Mouse (Mus musculus) neural tube, embryonic 11.5 days (tissue): ENCODE results near the gene Gm10197. TPM values are rescaled to one million over a fixed set of nuclear protein-coding genes. Genes with fewer than 3 reads are reported as not detected.
A peak's percentile ranks its signal among the peaks of the same experiment; 100 is the strongest.

Experiments
- ATAC-seq: fragments of 200-750 bp; cut with Nextera tagmentation; 2 replicates; pipeline ENCODE4 v1.8.0; 2017; ENCODE audit warnings: moderate number of reproducible peaks, mild to moderate bottlenecking, moderate TSS enrichment, moderate library complexity; ENCODE audit not compliant: insufficient read depth, low FRiP score, low TSS enrichment
- DNase-seq: peaks from one replicate; pipeline ENCODE4 v3.0.0-alpha.2; 2015; ENCODE audit warnings: low spot score
- H3K27ac ChIP-seq: fragments of 300-500 bp; sonication (generic); 2 replicates; pipeline ENCODE4 v1.5.1; 2014; ENCODE audit warnings: low read depth, mild to moderate bottlenecking, low read length
- H3K27me3 ChIP-seq: fragments of 300-500 bp; sonication (generic); 2 replicates; pipeline ENCODE4 v1.6.1; 2014; ENCODE audit warnings: mild to moderate bottlenecking, low read length, mixed read lengths; ENCODE audit not compliant: control insufficient read depth, insufficient read depth
- H3K36me3 ChIP-seq: fragments of 300-500 bp; sonication (generic); 2 replicates; pipeline ENCODE4 v1.6.1; 2014; ENCODE audit warnings: mild to moderate bottlenecking, low read length, moderate library complexity, mixed read lengths; ENCODE audit not compliant: control insufficient read depth, insufficient read depth
- H3K4me1 ChIP-seq: fragments of 300-500 bp; sonication (generic); 2 replicates; pipeline ENCODE4 v1.6.1; 2014; ENCODE audit warnings: low read length, mixed read lengths; ENCODE audit not compliant: control insufficient read depth, insufficient read depth
- H3K4me2 ChIP-seq: fragments of 300-500 bp; sonication (generic); 2 replicates; pipeline ENCODE4 v1.6.1; 2014; ENCODE audit warnings: low read depth, mild to moderate bottlenecking, moderate library complexity
- H3K4me3 ChIP-seq: fragments of 300-500 bp; sonication (generic); 2 replicates; pipeline ENCODE4 v1.5.1; 2014; ENCODE audit warnings: low read depth, low read length
- H3K9ac ChIP-seq: fragments of 300-500 bp; sonication (generic); 2 replicates; pipeline ENCODE4 v1.6.1; 2014; ENCODE audit warnings: mild to moderate bottlenecking, low read length
- H3K9me3 ChIP-seq: fragments of 300-500 bp; sonication (generic); 2 replicates; pipeline ENCODE4 v1.6.1; 2016; ENCODE audit warnings: low read length; ENCODE audit not compliant: control insufficient read depth
- whole genome bisulfite sequencing: fragments of 180-500 bp; shearing (Covaris S2); extraction: QIAGEN DNeasy Blood & Tissue Kit; methylation state at CpG from one replicate; pipeline ENCODE4 v1.1.7; 2014; 5-methylcytosine and 5-hydroxymethylcytosine counted together
- polyA plus RNA-seq: library from polyadenylated mRNA; unstranded; fragments of >200 nt; fragmentation: Nextera tagmentation; extraction: Ambion mirVana; gene quantifications from 2 replicates; pipeline ENCODE4 v1.2.1, GENCODE M21; 2014

Gm10197 gene
- polyA plus RNA-seq, 1 experiment from 2014 or later: not detected

DNA sequence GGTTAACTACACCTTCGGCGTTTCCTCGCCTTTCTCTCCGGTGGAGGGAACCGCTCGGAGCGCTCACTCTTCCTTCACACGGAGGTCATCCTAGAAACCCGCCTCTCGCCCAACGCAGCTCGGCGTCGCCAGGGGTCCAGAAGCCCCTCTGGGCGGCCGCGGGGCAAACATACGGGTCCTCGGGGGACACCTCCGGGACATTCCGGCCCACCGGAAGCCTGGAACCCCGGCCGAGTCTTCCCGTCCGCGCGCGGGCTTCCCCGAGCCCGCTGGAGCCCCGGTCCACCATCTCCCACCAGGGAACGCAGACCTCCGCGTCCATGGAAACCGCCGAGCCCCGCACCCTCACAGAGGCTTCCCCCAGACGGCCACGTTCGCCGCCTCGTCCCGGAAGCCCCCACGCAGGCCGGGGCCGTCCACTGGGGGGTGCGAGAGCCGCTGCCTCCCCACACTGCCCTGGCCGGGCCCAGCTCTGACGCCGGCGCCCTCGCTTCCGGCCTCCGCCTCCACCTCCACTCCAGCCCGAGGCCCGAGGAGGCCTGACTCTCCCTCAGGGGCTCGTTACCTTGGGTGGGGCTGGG, 18.4 kb upstream of the Gm10197 start:
- no peaks in the 10 kb centered on the region for H3K27me3 ChIP-seq
- H3K4me1 ChIP-seq: no peaks in the 10 kb centered on the region
- peak overlapping the region; percentile 51 for H3K4me2 ChIP-seq
- H3K27ac ChIP-seq: peak overlapping the region; percentile 98
- WGBS: under 1% methylated on average over 56 of the region's 59 CpGs
- ATAC-seq: peak; percentile 91
- H3K9ac ChIP-seq: peak overlapping the region; percentile 96
- no peaks in the 10 kb centered on the region for H3K9me3 ChIP-seq
- no peak for DNase-seq
- H3K36me3 ChIP-seq: no peaks in the 10 kb centered on the region; the same call in 1 of the 2 replicates
- peak overlapping the region; percentile 88 for H3K4me3 ChIP-seq

DNA sequence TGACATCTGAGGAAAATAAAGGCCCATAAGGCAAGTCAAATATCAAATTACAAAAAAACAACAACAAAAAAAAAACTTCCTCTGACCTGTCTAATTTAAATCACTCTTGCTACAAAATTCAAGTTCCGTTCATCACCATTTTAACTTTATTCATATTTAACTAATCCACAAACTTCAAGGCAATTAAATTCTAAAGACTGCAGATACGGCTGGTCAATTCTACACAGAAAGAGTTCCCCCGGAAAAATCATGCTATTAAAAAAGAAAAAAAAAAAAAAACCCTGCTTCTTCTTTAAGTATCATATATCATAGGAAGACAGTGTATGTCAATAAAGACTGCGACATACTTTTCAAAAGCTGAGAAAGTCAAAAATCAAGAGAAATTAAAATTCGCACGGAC, 17.9 kb upstream of the Gm10197 start:
- WGBS: 28% methylated on average over 6 of the region's 6 CpGs
- no peak for DNase-seq
- H3K36me3 ChIP-seq: no peaks in the 10 kb centered on the region; the same call in 1 of the 2 replicates
- H3K4me3 ChIP-seq: peak overlapping the region; percentile 88
- no peak for ATAC-seq
- peak overlapping the region; percentile 51 for H3K4me2 ChIP-seq
- H3K27ac ChIP-seq: peak overlapping the region; percentile 98; the same call in 1 of the 2 replicates
- no peaks in the 10 kb centered on the region for H3K4me1 ChIP-seq
- peak overlapping the region; percentile 96 for H3K9ac ChIP-seq
- no peaks in the 10 kb centered on the region for H3K27me3 ChIP-seq
- no peaks in the 10 kb centered on the region for H3K9me3 ChIP-seq

DNA sequence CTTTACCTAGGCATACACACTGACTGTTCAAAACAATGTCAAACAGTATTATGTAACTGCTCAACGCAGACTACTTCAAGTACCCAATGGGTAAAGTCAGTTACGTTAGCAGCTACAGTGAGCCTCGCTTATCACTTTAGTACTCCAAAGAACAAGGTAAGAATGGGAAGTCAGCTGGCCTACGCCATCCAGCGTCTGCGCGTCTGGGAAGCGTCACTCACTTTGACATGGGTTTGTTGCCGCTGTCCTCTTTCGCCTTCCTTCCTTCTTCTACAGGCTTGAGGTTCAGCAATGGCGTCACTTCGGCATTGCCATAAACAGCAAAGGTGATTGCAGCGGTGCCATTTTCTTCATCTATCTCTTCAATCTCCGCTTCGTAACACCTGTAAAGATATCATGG, 11.8 kb upstream of the Gm10197 start:
- H3K27ac ChIP-seq: no peak overlapping the region
- H3K4me1 ChIP-seq: no peaks in the 10 kb centered on the region
- H3K4me2 ChIP-seq: no peak overlapping the region
- no peaks in the 10 kb centered on the region for H3K27me3 ChIP-seq
- WGBS: 94% methylated on average over 15 of the region's 15 CpGs
- peaks cover 9% of the 10 kb centered on the region for H3K36me3 ChIP-seq
- DNase-seq: no peak
- no peak overlapping the region for H3K4me3 ChIP-seq
- no peaks in the 10 kb centered on the region for H3K9me3 ChIP-seq
- H3K9ac ChIP-seq: no peak overlapping the region
- no peak for ATAC-seq

DNA sequence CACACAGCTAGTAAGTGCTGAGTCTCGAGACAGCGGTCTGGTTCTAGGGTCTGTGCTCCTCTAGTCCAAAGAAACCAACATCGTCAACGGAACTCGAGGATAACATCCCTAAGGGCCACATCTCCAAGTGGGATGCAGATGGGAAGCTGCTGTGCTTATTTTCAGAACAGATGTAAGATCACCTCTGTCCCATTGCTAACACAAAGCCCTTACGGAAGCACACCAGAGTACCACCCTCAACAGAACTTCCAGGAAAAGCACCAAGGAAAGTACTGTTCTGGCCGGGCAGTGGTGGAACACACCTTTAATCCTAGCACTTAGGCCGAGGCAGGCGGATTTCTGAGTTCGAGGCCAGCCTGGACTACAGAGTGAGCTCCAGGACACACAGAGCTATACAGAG, 6.9 kb upstream of the Gm10197 start:
- Histone ChIP-seq H3K4me3 (no peak overlapping the region), H3K4me2 (no peak overlapping the region), H3K9me3 (no peaks in the 10 kb centered on the region), H3K27ac (no peak overlapping the region), H3K36me3 (peaks cover 7% of the 10 kb centered on the region), H3K9ac (no peak overlapping the region), H3K4me1 (no peaks in the 10 kb centered on the region), H3K27me3 (no peaks in the 10 kb centered on the region)
- ATAC-seq: no peak
- 93% methylated on average over 10 of the region's 10 CpGs for WGBS
- DNase-seq: no peak

DNA sequence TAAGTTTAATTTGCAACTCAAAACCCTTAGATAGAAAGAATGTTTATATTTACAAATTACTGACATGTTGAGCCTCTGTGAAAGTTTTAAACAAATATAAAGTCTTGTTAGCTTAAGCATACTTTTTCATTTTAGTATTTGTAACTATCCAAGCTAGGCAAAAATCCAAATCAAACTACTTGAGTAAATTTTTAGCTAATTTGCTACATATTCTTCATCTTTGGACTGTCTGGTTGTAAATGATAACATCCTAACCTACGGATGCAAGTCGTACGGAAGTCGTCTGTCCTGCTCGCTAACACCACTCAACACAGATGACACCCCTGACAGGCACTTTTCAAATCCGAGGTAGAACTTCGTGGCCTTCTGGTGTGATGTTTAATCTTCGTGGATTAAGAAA, 6.1 kb upstream of the Gm10197 start:
- Histone ChIP-seq H3K27me3 (no peaks in the 10 kb centered on the region), H3K4me3 (no peak overlapping the region), H3K9me3 (no peaks in the 10 kb centered on the region), H3K4me2 (no peak overlapping the region), H3K4me1 (no peaks in the 10 kb centered on the region), H3K36me3 (peaks cover 3% of the 10 kb centered on the region), H3K27ac (no peak overlapping the region), H3K9ac (no peak overlapping the region)
- no peak for DNase-seq
- WGBS: 95% methylated on average over 8 of the region's 8 CpGs
- no peak for ATAC-seq

DNA sequence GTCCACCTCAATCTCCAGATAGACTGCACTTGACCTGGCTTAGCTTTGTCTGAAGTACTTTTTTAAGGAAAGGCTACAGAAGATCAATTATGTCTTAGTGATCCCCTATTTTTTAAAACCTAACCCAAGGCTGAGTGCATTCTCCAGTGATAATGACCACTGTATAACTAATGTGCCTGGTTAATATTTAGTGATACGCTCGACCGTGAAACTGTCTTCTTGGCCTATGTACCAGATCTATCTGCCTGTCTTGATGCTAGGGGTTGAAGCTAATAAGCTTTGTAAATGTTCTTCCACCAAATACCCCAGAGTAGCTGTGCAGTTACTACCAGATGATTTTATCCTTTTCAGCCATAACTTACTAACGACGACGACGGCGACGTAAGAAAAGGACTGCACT, 4.2 kb upstream of the Gm10197 start:
- Histone ChIP-seq H3K4me2 (no peak overlapping the region), H3K4me1 (no peaks in the 10 kb centered on the region), H3K9ac (no peak overlapping the region), H3K36me3 (peaks cover 3% of the 10 kb centered on the region; the same call in 1 of the 2 replicates), H3K4me3 (no peak overlapping the region), H3K27me3 (no peaks in the 10 kb centered on the region), H3K9me3 (no peaks in the 10 kb centered on the region), H3K27ac (no peak overlapping the region)
- ATAC-seq: no peak
- DNase-seq: no peak
- 92% methylated on average over 9 of the region's 9 CpGs for WGBS

DNA sequence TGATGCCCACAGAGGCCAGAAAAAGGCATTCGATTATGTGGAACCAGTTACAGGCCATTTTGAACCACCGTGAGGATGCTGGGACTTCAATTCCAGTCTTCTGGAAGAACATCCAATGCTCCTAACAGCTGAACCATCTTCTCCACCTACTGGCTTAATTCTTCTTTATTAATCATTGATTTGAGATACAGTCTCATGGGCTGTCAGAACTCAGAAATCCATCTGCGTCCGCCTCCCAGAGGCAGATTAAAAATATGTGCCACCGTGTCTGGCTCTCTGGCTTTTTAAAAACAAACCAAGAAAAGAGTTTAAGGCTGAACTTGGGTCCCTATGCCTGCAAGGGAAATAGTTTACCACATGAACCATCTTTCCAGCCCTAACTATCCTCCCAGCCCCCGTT, 3.7 kb upstream of the Gm10197 start:
- Histone ChIP-seq H3K27me3 (no peaks in the 10 kb centered on the region), H3K36me3 (peaks cover 3% of the 10 kb centered on the region; the same call in 1 of the 2 replicates), H3K27ac (no peak overlapping the region), H3K4me2 (no peak overlapping the region), H3K9ac (no peak overlapping the region), H3K4me3 (no peak overlapping the region), H3K9me3 (no peaks in the 10 kb centered on the region), H3K4me1 (no peaks in the 10 kb centered on the region)
- DNase-seq: no peak
- no peak for ATAC-seq
- 91% methylated on average over 6 of the region's 6 CpGs for WGBS

DNA sequence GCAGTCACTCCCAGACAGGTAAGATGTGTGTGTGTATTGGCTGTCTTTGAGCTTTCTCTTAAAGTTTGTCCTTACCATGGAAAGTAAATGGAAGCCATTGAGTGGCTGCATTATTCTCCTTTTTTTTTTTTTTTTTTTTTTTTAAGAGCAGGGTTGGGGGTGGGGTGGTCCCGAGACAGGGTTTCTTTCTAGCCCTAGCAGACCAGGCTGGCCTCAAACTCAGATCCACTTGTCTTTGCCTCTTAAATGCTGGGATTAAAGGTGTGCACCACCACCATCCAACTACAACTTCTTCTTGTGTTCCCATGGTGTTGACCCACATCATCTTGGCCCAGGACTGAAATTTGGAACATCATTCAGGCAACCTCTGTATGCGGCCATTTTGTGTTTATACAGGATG, 2.0 kb upstream of the Gm10197 start:
- peaks cover 3% of the 10 kb centered on the region; the same call in 1 of the 2 replicates for H3K36me3 ChIP-seq
- WGBS: 96% methylated on average over 2 of the region's 2 CpGs

DNA sequence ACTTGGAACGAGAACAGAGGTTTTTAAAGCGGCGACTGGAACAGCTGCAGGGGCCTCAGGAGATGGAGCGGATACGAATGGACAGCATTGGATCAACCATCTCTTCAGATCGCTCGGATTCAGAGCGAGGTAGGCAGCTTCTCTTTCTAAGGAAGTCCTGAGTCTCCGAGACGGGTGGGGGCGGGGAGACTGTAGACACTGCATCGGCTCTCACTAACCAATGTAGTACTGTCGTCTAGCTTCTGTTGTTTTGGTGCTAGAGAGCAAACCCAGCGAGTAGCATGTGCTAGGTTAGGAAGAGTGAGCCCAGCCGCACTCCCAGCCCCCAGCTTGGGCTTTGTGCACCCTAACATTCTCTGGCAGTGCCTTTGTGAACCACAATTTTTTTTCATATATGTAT, 1.3 kb downstream of the Gm10197 start:
- no peak for DNase-seq
- Histone ChIP-seq H3K9ac (no peak overlapping the region), H3K4me2 (no peak overlapping the region), H3K27ac (no peak overlapping the region), H3K9me3 (no peaks in the 10 kb centered on the region), H3K27me3 (no peaks in the 10 kb centered on the region), H3K4me1 (no peaks in the 10 kb centered on the region), H3K36me3 (peaks cover 3% of the 10 kb centered on the region; the same call in 1 of the 2 replicates), H3K4me3 (no peak overlapping the region)
- 86% methylated on average over 15 of the region's 15 CpGs for WGBS
- no peak for ATAC-seq

More for the DNA sequence above, 2.0 kb upstream of the Gm10197 start:
- Histone ChIP-seq H3K27ac (no peak overlapping the region), H3K9ac (no peak overlapping the region), H3K4me1 (no peaks in the 10 kb centered on the region), H3K4me2 (no peak overlapping the region), H3K4me3 (no peak overlapping the region), H3K9me3 (no peaks in the 10 kb centered on the region), H3K27me3 (no peaks in the 10 kb centered on the region)
- ATAC-seq (no peak), DNase-seq (no peak)
